Mouse (Mus musculus): ENCODE measurements around the gene Plekha5. TPM values are rescaled to one million over a fixed set of nuclear protein-coding genes. Genes with fewer than 3 reads are reported as not detected.

The Plekha5 gene
- polyA plus RNA-seq, 1 experiment from 2014 or later, result 54.2 TPM

- 83% methylated on average over 15 of the region's 15 CpGs for WGBS
Measured at GRCm38 (mm10) chr6:140456393-140457163, 32.7 kb downstream of the Plekha5 start.

DNA sequence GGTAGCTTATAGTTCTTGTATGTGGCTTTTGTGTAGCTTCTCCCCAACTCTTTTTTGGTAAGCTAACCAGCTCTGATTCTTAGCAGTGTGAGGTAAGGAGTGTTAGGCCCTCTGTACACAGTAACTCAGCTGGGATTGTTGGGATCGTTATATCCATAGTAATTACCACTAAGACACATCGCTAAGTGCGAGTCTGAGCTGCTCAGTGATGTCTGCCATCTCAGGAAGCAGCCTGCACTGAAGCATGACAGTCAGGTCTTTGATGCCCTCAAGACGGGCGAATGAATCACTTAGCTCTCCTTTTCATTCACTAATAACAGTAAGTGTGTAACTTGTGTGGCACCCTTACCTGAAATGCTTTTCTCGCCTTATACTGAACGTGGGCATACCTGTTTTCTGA lies 36.5 kb downstream of the Plekha5 start:
- no peaks in the 10 kb centered on the region for H3K27me3 ChIP-seq
- H3K4me2 ChIP-seq (replicated peaks), result no peak overlapping the region
- no peaks in the 10 kb centered on the region for H3K36me3 ChIP-seq
- peaks cover 9% of the 10 kb centered on the region; the same call in 1 of the 2 replicates for H3K4me1 ChIP-seq
- no peak overlapping the region for H3K4me3 ChIP-seq
- H3K27ac ChIP-seq, result no peak overlapping the region
- no peak for ATAC-seq (ENCODE audit: insufficient number of reproducible peaks, insufficient read depth, low FRiP score, low TSS enrichment)
- 83% methylated on average over 7 of the region's 7 CpGs for WGBS
- H3K9me3 ChIP-seq, result no peaks in the 10 kb centered on the region
- no peak overlapping the region for H3K9ac ChIP-seq

More at GRCm38 (mm10) chr6:140456393-140457163, 32.7 kb downstream of the Plekha5 start:
- no peak overlapping the region for H3K4me3 ChIP-seq
- no peak for ATAC-seq (ENCODE audit: insufficient number of reproducible peaks, insufficient read depth, low FRiP score, low TSS enrichment)
- no peak overlapping the region for H3K4me2 ChIP-seq (replicated peaks)
- H3K27ac ChIP-seq, result no peak overlapping the region
- peaks cover 9% of the 10 kb centered on the region; the same call in 1 of the 2 replicates for H3K4me1 ChIP-seq
- H3K27me3 ChIP-seq, result no peaks in the 10 kb centered on the region
- peaks cover 7% of the 10 kb centered on the region; the same call in 1 of the 2 replicates for H3K36me3 ChIP-seq
- no peaks in the 10 kb centered on the region for H3K9me3 ChIP-seq
- H3K9ac ChIP-seq, result no peak overlapping the region

DNA sequence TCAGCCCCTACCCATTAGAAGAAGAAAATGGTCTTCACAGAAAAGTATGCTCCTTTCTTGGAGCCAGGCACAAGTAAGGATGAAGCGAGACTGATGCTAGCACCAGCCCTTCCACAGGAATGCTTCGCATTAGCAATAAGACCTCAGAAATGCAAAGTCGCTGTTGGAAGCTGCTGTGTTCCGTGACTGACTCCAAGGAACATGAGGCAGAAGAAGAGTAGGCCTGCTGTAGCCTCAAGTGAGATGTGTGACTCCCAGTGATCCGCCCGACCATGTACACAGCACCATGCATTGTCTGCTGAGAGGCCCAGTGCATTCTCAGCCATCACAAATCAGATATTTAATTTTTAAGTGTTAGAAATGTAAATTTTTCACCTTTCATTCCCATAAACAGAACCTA lies 41.0 kb downstream of the Plekha5 start:
- no peak overlapping the region for H3K9ac ChIP-seq
- H3K4me1 ChIP-seq, result no peaks in the 10 kb centered on the region
- no peak overlapping the region for H3K27ac ChIP-seq
- no peaks in the 10 kb centered on the region for H3K9me3 ChIP-seq
- no peaks in the 10 kb centered on the region for H3K27me3 ChIP-seq
- ATAC-seq (ENCODE audit: insufficient number of reproducible peaks, insufficient read depth, low FRiP score, low TSS enrichment), result no peak
- H3K36me3 ChIP-seq, result no peaks in the 10 kb centered on the region; the same call in 1 of the 2 replicates
- 91% methylated on average over 6 of the region's 6 CpGs for WGBS
- H3K4me3 ChIP-seq, result no peak overlapping the region
- no peak overlapping the region for H3K4me2 ChIP-seq (replicated peaks)

GRCm38 (mm10) chr6:140465946-140466646 lies 42.2 kb downstream of the Plekha5 start:
- H3K9me3 ChIP-seq, result no peaks in the 10 kb centered on the region
- no peaks in the 10 kb centered on the region for H3K27me3 ChIP-seq
- H3K27ac ChIP-seq, result no peak overlapping the region
- WGBS, result 86% methylated on average over 9 of the region's 9 CpGs
- no peak overlapping the region for H3K4me2 ChIP-seq (replicated peaks)
- no peaks in the 10 kb centered on the region for H3K4me1 ChIP-seq
- no peak for ATAC-seq (ENCODE audit: insufficient number of reproducible peaks, insufficient read depth, low FRiP score, low TSS enrichment)
- no peak overlapping the region for H3K9ac ChIP-seq
- H3K36me3 ChIP-seq, result no peaks in the 10 kb centered on the region; the same call in 1 of the 2 replicates
- no peak overlapping the region for H3K4me3 ChIP-seq

GRCm38 (mm10) chr6:140466841-140467240 lies 43.0 kb downstream of the Plekha5 start:
- 75% methylated on average over 6 of the region's 6 CpGs for WGBS
- Histone ChIP-seq H3K9ac (no peak overlapping the region), H3K27ac (no peak overlapping the region), H3K4me2 (replicated peaks) (no peak overlapping the region), H3K9me3 (no peaks in the 10 kb centered on the region), H3K4me1 (no peaks in the 10 kb centered on the region), H3K4me3 (no peak overlapping the region), H3K36me3 (no peaks in the 10 kb centered on the region; the same call in 1 of the 2 replicates), H3K27me3 (no peaks in the 10 kb centered on the region)
- no peak for ATAC-seq (ENCODE audit: insufficient number of reproducible peaks, insufficient read depth, low FRiP score, low TSS enrichment)

DNA sequence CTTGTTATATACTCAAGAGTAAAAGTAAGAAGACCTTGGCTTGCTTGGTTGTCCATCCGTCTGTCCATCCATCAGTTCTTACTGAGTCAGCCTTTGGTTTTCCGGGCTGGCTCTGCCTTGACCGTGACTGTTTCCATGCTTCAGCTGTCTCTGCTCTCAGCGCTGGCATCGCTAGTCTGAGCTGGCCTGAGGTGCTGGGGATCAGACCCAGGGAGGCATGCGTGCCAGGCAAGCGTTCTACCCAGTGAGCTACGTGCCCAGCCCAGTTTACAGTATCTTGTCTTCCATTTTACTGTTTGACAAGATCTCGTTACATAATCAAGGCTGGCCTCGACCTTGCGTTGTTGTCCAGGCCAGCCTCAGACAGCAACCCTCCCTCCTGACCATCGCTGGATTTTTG lies 44.0 kb downstream of the Plekha5 start:
- Histone ChIP-seq H3K9me3 (no peaks in the 10 kb centered on the region), H3K4me3 (no peak overlapping the region), H3K9ac (no peak overlapping the region), H3K27ac (no peak overlapping the region), H3K27me3 (no peaks in the 10 kb centered on the region), H3K4me1 (no peaks in the 10 kb centered on the region), H3K4me2 (replicated peaks) (no peak overlapping the region), H3K36me3 (no peaks in the 10 kb centered on the region; the same call in 1 of the 2 replicates)
- 92% methylated on average over 12 of the region's 12 CpGs for WGBS
- no peak for ATAC-seq (ENCODE audit: insufficient number of reproducible peaks, insufficient read depth, low FRiP score, low TSS enrichment)

DNA sequence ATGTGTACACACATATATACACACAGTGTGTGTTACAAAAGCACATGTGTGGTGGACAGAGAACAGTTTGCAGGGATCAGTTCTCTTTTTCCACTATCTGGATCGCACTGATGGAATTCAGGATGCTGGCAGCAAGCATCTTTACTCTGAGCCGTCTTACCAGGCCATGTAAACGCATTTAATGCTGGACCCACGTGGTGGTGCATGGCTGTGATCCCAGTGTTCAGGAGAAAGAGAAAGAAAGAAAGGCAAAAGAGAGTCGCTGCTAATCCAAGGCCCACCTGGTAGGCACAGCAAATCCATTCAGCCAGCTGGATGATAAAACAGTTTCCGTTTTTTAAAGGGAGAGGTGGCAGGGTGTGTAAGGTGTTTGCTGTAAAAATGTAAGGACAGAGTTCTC lies 45.9 kb downstream of the Plekha5 start:
- Histone ChIP-seq H3K9me3 (no peaks in the 10 kb centered on the region), H3K9ac (no peak overlapping the region), H3K27ac (no peak overlapping the region), H3K36me3 (no peaks in the 10 kb centered on the region; the same call in 1 of the 2 replicates), H3K27me3 (no peaks in the 10 kb centered on the region), H3K4me3 (no peak overlapping the region), H3K4me1 (no peaks in the 10 kb centered on the region), H3K4me2 (replicated peaks) (no peak overlapping the region)
- no peak for ATAC-seq (ENCODE audit: insufficient number of reproducible peaks, insufficient read depth, low FRiP score, low TSS enrichment)
- WGBS, result 84% methylated on average over 6 of the region's 6 CpGs

- Histone ChIP-seq H3K9me3 (no peaks in the 10 kb centered on the region), H3K4me2 (replicated peaks) (no peak overlapping the region), H3K36me3 (no peaks in the 10 kb centered on the region; the same call in 1 of the 2 replicates), H3K9ac (no peak overlapping the region), H3K27ac (no peak overlapping the region), H3K4me1 (no peaks in the 10 kb centered on the region), H3K4me3 (no peak overlapping the region), H3K27me3 (no peaks in the 10 kb centered on the region)
- WGBS, result 85% methylated on average over 5 of the region's 5 CpGs
- ATAC-seq (ENCODE audit: insufficient number of reproducible peaks, insufficient read depth, low FRiP score, low TSS enrichment), result no peak
Measured at GRCm38 (mm10) chr6:140471751-140472150, 47.9 kb downstream of the Plekha5 start.

GRCm38 (mm10) chr6:140472345-140472744 lies 48.5 kb downstream of the Plekha5 start:
- whole genome bisulfite sequencing, result 63% methylated on average over 4 of the region's 4 CpGs

DNA sequence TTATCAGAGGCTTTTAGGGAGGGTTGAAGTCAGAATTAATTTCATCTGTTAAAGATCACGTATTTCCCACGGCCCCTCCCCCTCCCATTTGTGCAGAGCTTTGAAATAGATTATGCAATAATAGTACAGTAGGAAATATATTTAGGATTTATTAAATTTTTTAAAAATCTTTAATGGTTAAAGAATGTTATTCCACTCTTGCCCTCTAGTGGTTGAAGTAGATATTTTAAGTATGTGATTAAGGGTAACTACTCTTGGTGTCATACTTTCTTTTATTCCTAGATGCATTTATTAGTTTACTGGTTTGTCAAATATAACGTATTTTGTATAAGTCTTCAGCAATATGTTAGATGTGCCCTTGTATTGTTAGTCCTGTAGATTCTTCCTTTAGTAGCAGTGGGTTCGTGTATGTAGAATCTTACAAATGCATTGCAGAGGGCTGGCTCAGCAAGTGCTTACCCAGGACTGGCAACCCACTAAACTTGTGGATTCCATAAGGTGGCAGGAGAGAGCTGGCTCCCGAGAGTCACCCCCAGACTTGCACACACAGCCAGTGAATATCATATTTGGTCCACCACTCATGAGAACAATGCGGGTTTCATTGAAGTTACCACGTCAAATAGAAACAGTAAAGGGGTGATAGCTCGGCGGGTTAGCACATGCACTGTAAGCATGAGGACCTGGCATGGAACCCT lies 51.7 kb downstream of the Plekha5 start:
- Histone ChIP-seq H3K27me3 (no peaks in the 10 kb centered on the region), H3K9ac (no peak overlapping the region), H3K4me1 (peaks cover 15% of the 10 kb centered on the region), H3K36me3 (no peaks in the 10 kb centered on the region), H3K4me2 (replicated peaks) (no peak overlapping the region), H3K9me3 (no peaks in the 10 kb centered on the region), H3K4me3 (no peak overlapping the region), H3K27ac (no peak overlapping the region)
- 83% methylated on average over 9 of the region's 9 CpGs for WGBS
- no peak; the same call in 1 of the 2 replicates for ATAC-seq (ENCODE audit: insufficient number of reproducible peaks, insufficient read depth, low FRiP score, low TSS enrichment)

More at GRCm38 (mm10) chr6:140472345-140472744, 48.5 kb downstream of the Plekha5 start:
- Histone ChIP-seq H3K4me1 (peaks cover 5% of the 10 kb centered on the region), H3K4me3 (no peak overlapping the region), H3K27me3 (no peaks in the 10 kb centered on the region), H3K4me2 (replicated peaks) (no peak overlapping the region), H3K36me3 (no peaks in the 10 kb centered on the region; the same call in 1 of the 2 replicates), H3K9me3 (no peaks in the 10 kb centered on the region), H3K27ac (no peak overlapping the region), H3K9ac (no peak overlapping the region)
- no peak for ATAC-seq (ENCODE audit: insufficient number of reproducible peaks, insufficient read depth, low FRiP score, low TSS enrichment)

GRCm38 (mm10) chr6:140476981-140477380 lies 53.1 kb downstream of the Plekha5 start:
- H3K36me3 ChIP-seq, result no peaks in the 10 kb centered on the region
- H3K4me3 ChIP-seq, result no peak overlapping the region
- no peaks in the 10 kb centered on the region for H3K9me3 ChIP-seq
- H3K9ac ChIP-seq, result no peak overlapping the region
- WGBS, result 63% methylated on average over 2 of the region's 2 CpGs
- ATAC-seq (ENCODE audit: insufficient number of reproducible peaks, insufficient read depth, low FRiP score, low TSS enrichment), result no peak
- peaks cover 15% of the 10 kb centered on the region for H3K4me1 ChIP-seq
- no peak overlapping the region for H3K27ac ChIP-seq
- H3K27me3 ChIP-seq, result no peaks in the 10 kb centered on the region
- no peak overlapping the region for H3K4me2 ChIP-seq (replicated peaks)
